Mouse (Mus musculus) testis, adult 2 months (tissue): ENCODE data around the gene Hmcn1. TPM values are rescaled to one million over a fixed set of nuclear protein-coding genes. Genes with fewer than 3 reads are reported as not detected.

Source experiments
- H3K27ac ChIP-seq: fragments of 200-500 bp; 2 replicates; pipeline ENCODE4 v1.5.1; 2012; ENCODE audit warnings: low read depth, low read length; ENCODE audit not compliant: control insufficient read depth, insufficient read depth
- H3K27me3 ChIP-seq: fragments of 200-500 bp; 2 replicates; pipeline ENCODE4 v1.6.1; 2012; ENCODE audit warnings: mild to moderate bottlenecking, low read length, moderate library complexity; ENCODE audit not compliant: control insufficient read depth, insufficient read depth
- H3K36me3 ChIP-seq: fragments of 200-500 bp; 2 replicates; pipeline ENCODE4 v1.6.1; 2012; ENCODE audit warnings: mild to moderate bottlenecking, low read length; ENCODE audit not compliant: control insufficient read depth, insufficient read depth
- H3K4me1 ChIP-seq: fragments of 200-500 bp; 2 replicates; pipeline ENCODE4 v1.6.1; 2012; ENCODE audit warnings: low read length; ENCODE audit not compliant: control insufficient read depth, insufficient read depth
- H3K4me3 ChIP-seq: fragments of 200-500 bp; 2 replicates; pipeline ENCODE4 v1.5.1; 2012; ENCODE audit warnings: low read depth, mild to moderate bottlenecking, low read length, moderate library complexity, mixed read lengths; ENCODE audit not compliant: control insufficient read depth
- CTCF ChIP-seq: fragments of 200-500 bp; IDR thresholded peaks from 2 replicates; pipeline ENCODE4 v1.5.1; 2012; ENCODE audit warnings: low read depth, mild to moderate bottlenecking, inconsistent platforms, low read length, moderate library complexity; ENCODE audit not compliant: control insufficient read depth, insufficient read depth, insufficient replicate concordance
- POLR2A ChIP-seq: fragments of 200-500 bp; IDR thresholded peaks from 2 replicates; pipeline ENCODE4 v1.6.1; 2012; ENCODE audit warnings: low read depth, mild to moderate bottlenecking, inconsistent platforms, low read length, moderate library complexity; ENCODE audit not compliant: control insufficient read depth
- polyA plus RNA-seq: library from polyadenylated mRNA; depleted of rRNA; stranded (reverse); fragments of >200 nt; gene quantifications from 2 replicates; pipeline ENCODE4 v1.2.3, GENCODE M21; 2012

Hmcn1 gene
- polyA plus RNA-seq, 1 experiment, result 1.8 TPM

- H3K27ac ChIP-seq, result no peak overlapping the region
- H3K27me3 ChIP-seq, result no peaks in the 10 kb centered on the region
- no peak overlapping the region for H3K4me3 ChIP-seq
- TF ChIP-seq POLR2A, result no peak
- no peak for TF ChIP-seq CTCF
- H3K4me1 ChIP-seq, result no peaks in the 10 kb centered on the region
- H3K36me3 ChIP-seq, result no peaks in the 10 kb centered on the region
These were observed 119.2 kb downstream of the Hmcn1 start for GRCm38 (mm10) chr1:150874025-150874424.

- TF ChIP-seq POLR2A (no peak), CTCF (no peak)
- H3K27me3 ChIP-seq, result no peaks in the 10 kb centered on the region
- no peak overlapping the region for H3K27ac ChIP-seq
- H3K4me3 ChIP-seq, result no peak overlapping the region
- H3K4me1 ChIP-seq, result no peaks in the 10 kb centered on the region
- H3K36me3 ChIP-seq, result no peaks in the 10 kb centered on the region
These were observed 120.0 kb downstream of the Hmcn1 start for GRCm38 (mm10) chr1:150873231-150873630.

GRCm38 (mm10) chr1:150872105-150872504 is 121.1 kb downstream of the Hmcn1 start:
- Histone ChIP-seq H3K36me3 (no peaks in the 10 kb centered on the region), H3K4me1 (no peaks in the 10 kb centered on the region), H3K27ac (no peak overlapping the region), H3K4me3 (no peak overlapping the region), H3K27me3 (no peaks in the 10 kb centered on the region)
- no peak for TF ChIP-seq CTCF
- no peak for TF ChIP-seq POLR2A

GRCm38 (mm10) chr1:150869189-150869588 is 124.0 kb downstream of the Hmcn1 start:
- Histone ChIP-seq H3K27ac (no peak overlapping the region), H3K4me1 (no peaks in the 10 kb centered on the region)

GRCm38 (mm10) chr1:150866615-150867014 is 126.6 kb downstream of the Hmcn1 start:
- no peak for TF ChIP-seq POLR2A
- no peak for TF ChIP-seq CTCF
- no peaks in the 10 kb centered on the region for H3K27me3 ChIP-seq
- no peaks in the 10 kb centered on the region for H3K4me1 ChIP-seq
- H3K27ac ChIP-seq, result no peak overlapping the region
- H3K36me3 ChIP-seq, result no peaks in the 10 kb centered on the region
- no peak overlapping the region for H3K4me3 ChIP-seq

More at GRCm38 (mm10) chr1:150869189-150869588, 124.0 kb downstream of the Hmcn1 start:
- Histone ChIP-seq H3K27me3 (no peaks in the 10 kb centered on the region), H3K36me3 (no peaks in the 10 kb centered on the region), H3K4me3 (no peak overlapping the region)
- TF ChIP-seq POLR2A, result no peak
- no peak for TF ChIP-seq CTCF

- Histone ChIP-seq H3K36me3 (no peaks in the 10 kb centered on the region), H3K27ac (no peak overlapping the region), H3K4me1 (no peaks in the 10 kb centered on the region), H3K27me3 (no peaks in the 10 kb centered on the region), H3K4me3 (no peak overlapping the region)
- TF ChIP-seq POLR2A (no peak), CTCF (no peak)
These were observed 135.5 kb downstream of the Hmcn1 start for GRCm38 (mm10) chr1:150857779-150858178.

- Histone ChIP-seq H3K36me3 (no peaks in the 10 kb centered on the region), H3K27ac (no peak overlapping the region), H3K27me3 (no peaks in the 10 kb centered on the region), H3K4me3 (no peak overlapping the region), H3K4me1 (no peaks in the 10 kb centered on the region)
- TF ChIP-seq POLR2A (no peak), CTCF (no peak)
These were observed 159.8 kb downstream of the Hmcn1 start for GRCm38 (mm10) chr1:150833448-150833847.

- no peaks in the 10 kb centered on the region for H3K27me3 ChIP-seq
- no peaks in the 10 kb centered on the region for H3K4me1 ChIP-seq
- TF ChIP-seq CTCF (no peak), POLR2A (no peak)
- no peak overlapping the region for H3K27ac ChIP-seq
- H3K36me3 ChIP-seq, result no peaks in the 10 kb centered on the region
- H3K4me3 ChIP-seq, result no peak overlapping the region
These were observed 163.4 kb downstream of the Hmcn1 start for GRCm38 (mm10) chr1:150829851-150830250.

GRCm38 (mm10) chr1:150827169-150827568 is 166.1 kb downstream of the Hmcn1 start:
- H3K4me1 ChIP-seq, result no peaks in the 10 kb centered on the region
- H3K27ac ChIP-seq, result no peak overlapping the region
- H3K36me3 ChIP-seq, result no peaks in the 10 kb centered on the region
- H3K27me3 ChIP-seq, result no peaks in the 10 kb centered on the region
- TF ChIP-seq CTCF (no peak), POLR2A (no peak)
- H3K4me3 ChIP-seq, result no peak overlapping the region
